Mouse (Mus musculus): Measurements from ENCODE around the gene Tmem63a. TPM values are rescaled to one million over a fixed set of nuclear protein-coding genes. Genes with fewer than 3 reads are reported as not detected.

Tmem63a gene
- total RNA-seq, 2 experiments from 2014 or later = 6.6 to 8.5 TPM

- no peak for ATAC-seq (replicated peaks; ENCODE audit: low FRiP score, poor library complexity, severe bottlenecking)
Measured at GRCm38 (mm10) chr1:180952085-180952746, 10.1 kb downstream of the Tmem63a start.

- ATAC-seq (replicated peaks; ENCODE audit: low FRiP score, poor library complexity, severe bottlenecking) = no peak
Measured at GRCm38 (mm10) chr1:180952808-180953207, 10.7 kb downstream of the Tmem63a start.

GRCm38 (mm10) chr1:180956401-180956800 lies 14.3 kb downstream of the Tmem63a start:
- no peak for ATAC-seq (replicated peaks; ENCODE audit: low FRiP score, poor library complexity, severe bottlenecking)

GRCm38 (mm10) chr1:180956973-180957381 lies 14.8 kb downstream of the Tmem63a start:
- ATAC-seq (replicated peaks; ENCODE audit: low FRiP score, poor library complexity, severe bottlenecking) = no peak

GRCm38 (mm10) chr1:180957989-180958388 lies 15.8 kb downstream of the Tmem63a start:
- ATAC-seq (replicated peaks; ENCODE audit: low FRiP score, poor library complexity, severe bottlenecking) = no peak

GRCm38 (mm10) chr1:180958797-180959196 lies 16.7 kb downstream of the Tmem63a start:
- no peak for ATAC-seq (replicated peaks; ENCODE audit: low FRiP score, poor library complexity, severe bottlenecking)

- no peak for ATAC-seq (replicated peaks; ENCODE audit: low FRiP score, poor library complexity, severe bottlenecking)
Measured at GRCm38 (mm10) chr1:180965786-180966185, 23.6 kb downstream of the Tmem63a start.

GRCm38 (mm10) chr1:180966542-180966941 lies 24.4 kb downstream of the Tmem63a start:
- no peak for ATAC-seq (replicated peaks; ENCODE audit: low FRiP score, poor library complexity, severe bottlenecking)

- ATAC-seq (replicated peaks; ENCODE audit: low FRiP score, poor library complexity, severe bottlenecking) = no peak
Measured at GRCm38 (mm10) chr1:180967261-180967660, 25.1 kb downstream of the Tmem63a start.

- ATAC-seq (replicated peaks; ENCODE audit: low FRiP score, poor library complexity, severe bottlenecking) = no peak
Measured at GRCm38 (mm10) chr1:180972941-180973340, 30.8 kb downstream of the Tmem63a start.

GRCm38 (mm10) chr1:180974126-180974746 lies 32.1 kb downstream of the Tmem63a start:
- ATAC-seq (replicated peaks; ENCODE audit: low FRiP score, poor library complexity, severe bottlenecking) = peak; percentile 63

- peak; percentile 69 for ATAC-seq (replicated peaks; ENCODE audit: low FRiP score, poor library complexity, severe bottlenecking)
Measured at GRCm38 (mm10) chr1:180976110-180976679, 34.1 kb downstream of the Tmem63a start.

GRCm38 (mm10) chr1:180979484-180980251 lies 37.5 kb downstream of the Tmem63a start:
- no peak for ATAC-seq (replicated peaks; ENCODE audit: low FRiP score, poor library complexity, severe bottlenecking)

- peak; percentile 59 for ATAC-seq (replicated peaks; ENCODE audit: low FRiP score, poor library complexity, severe bottlenecking)
Measured at GRCm38 (mm10) chr1:180980464-180980863, 38.3 kb downstream of the Tmem63a start.

- peak; percentile 62 for ATAC-seq (replicated peaks; ENCODE audit: low FRiP score, poor library complexity, severe bottlenecking)
Measured at GRCm38 (mm10) chr1:180981298-180982046, 39.3 kb downstream of the Tmem63a start.

GRCm38 (mm10) chr1:180986701-180987100 lies 44.6 kb downstream of the Tmem63a start:
- no peak for ATAC-seq (replicated peaks; ENCODE audit: low FRiP score, poor library complexity, severe bottlenecking)

- peak; percentile 69 for ATAC-seq (replicated peaks; ENCODE audit: low FRiP score, poor library complexity, severe bottlenecking)
Measured at GRCm38 (mm10) chr1:180987759-180988158, 45.6 kb downstream of the Tmem63a start.

- no peak for ATAC-seq (replicated peaks; ENCODE audit: low FRiP score, poor library complexity, severe bottlenecking)
Measured at GRCm38 (mm10) chr1:180990671-180991070, 48.5 kb downstream of the Tmem63a start.

GRCm38 (mm10) chr1:180992142-180992541 lies 50.0 kb downstream of the Tmem63a start:
- no peak for ATAC-seq (replicated peaks; ENCODE audit: low FRiP score, poor library complexity, severe bottlenecking)

Data from erythroblast, adult 5-6 weeks (primary cell).